Mouse (Mus musculus): Measurements from ENCODE around the gene Jun. TPM values are rescaled to one million over a fixed set of nuclear protein-coding genes. Genes with fewer than 3 reads are reported as not detected.

Gene Jun
- polyA plus RNA-seq, 1 experiment from 2014 or later: 97.6 TPM

DNA sequence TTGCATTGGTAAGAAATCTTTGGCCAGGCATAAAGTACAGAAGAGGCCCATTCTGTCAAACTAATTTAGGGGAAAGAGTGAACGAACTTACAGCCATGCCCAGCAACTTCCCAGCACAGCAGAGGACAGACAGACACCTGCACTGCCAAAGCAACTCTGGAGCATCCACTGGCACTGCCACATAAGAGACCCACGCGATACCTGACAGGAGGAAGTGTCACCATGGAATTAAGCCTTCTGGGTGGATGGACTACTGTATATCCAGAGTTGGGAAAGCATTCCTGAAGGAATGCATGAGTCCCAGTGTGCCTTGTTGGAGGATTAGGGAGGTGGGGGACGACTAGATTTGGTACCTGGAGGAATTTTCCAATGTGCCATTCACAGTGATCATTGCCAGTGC, 39.5 kb upstream of the Jun start:
- H3K27me3 ChIP-seq: peaks cover 2% of the 10 kb centered on the region; the same call in 1 of the 2 replicates
- no peak overlapping the region for H3K9ac ChIP-seq
- H3K9me3 ChIP-seq (replicated peaks): no peaks in the 10 kb centered on the region
- H3K27ac ChIP-seq: no peak overlapping the region
- no peak overlapping the region for H3K4me3 ChIP-seq
- H3K4me1 ChIP-seq: no peaks in the 10 kb centered on the region
- ATAC-seq: no peak
- 77% methylated on average over 4 of the region's 4 CpGs for WGBS
- no peaks in the 10 kb centered on the region for H3K36me3 ChIP-seq (ENCODE audit: poor library complexity, severe bottlenecking)
- H3K4me2 ChIP-seq: no peak overlapping the region

DNA sequence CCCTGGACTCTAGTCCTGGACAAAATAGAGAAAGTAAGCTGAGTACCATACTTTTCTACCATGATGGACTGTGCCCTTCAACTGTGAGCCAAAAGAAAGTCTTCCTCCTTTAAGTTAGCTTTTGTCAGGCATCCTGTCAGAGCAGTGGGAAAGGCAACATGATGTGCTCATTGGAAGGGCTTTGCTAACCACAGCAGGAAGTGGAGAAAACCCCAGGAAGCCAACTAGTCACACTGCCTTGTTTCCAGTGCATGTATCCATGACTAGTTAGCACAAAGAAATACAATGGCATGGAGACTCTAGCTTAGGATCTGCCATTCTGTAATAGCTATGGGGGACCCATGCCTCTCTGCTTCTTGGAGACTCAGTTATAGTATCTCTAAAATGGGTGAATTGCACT, 37.9 kb upstream of the Jun start:
- Histone ChIP-seq H3K9ac (no peak overlapping the region), H3K9me3 (replicated peaks) (no peaks in the 10 kb centered on the region), H3K4me1 (no peaks in the 10 kb centered on the region), H3K36me3 (ENCODE audit: poor library complexity, severe bottlenecking) (no peaks in the 10 kb centered on the region), H3K27me3 (peaks cover 2% of the 10 kb centered on the region; the same call in 1 of the 2 replicates), H3K4me2 (no peak overlapping the region), H3K27ac (no peak overlapping the region), H3K4me3 (no peak overlapping the region)
- ATAC-seq: no peak

DNA sequence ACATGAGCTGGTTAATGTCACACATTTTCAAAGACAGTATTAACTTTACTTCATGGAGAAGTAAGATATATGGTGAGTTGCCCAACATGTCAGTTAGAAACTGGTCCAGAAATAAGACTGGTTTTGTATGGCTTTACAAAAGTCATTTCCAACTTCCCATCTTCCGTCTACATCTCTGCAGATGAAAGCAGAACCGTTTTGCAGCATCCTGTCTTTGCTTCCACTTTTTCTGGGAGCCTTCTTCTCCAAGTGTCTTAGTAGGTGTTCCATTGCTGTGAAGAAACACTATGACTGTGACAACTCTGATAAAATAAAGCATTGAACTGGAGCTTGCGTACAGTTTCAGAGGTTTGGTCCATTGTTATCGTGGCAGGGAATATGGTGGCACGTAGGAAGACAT, 37.0 kb upstream of the Jun start:
- no peak overlapping the region for H3K4me3 ChIP-seq
- H3K27me3 ChIP-seq: peaks cover 2% of the 10 kb centered on the region; the same call in 1 of the 2 replicates
- ATAC-seq: no peak
- H3K4me1 ChIP-seq: no peaks in the 10 kb centered on the region
- H3K4me2 ChIP-seq: no peak overlapping the region
- WGBS: 98% methylated on average over 5 of the region's 5 CpGs
- H3K36me3 ChIP-seq (ENCODE audit: poor library complexity, severe bottlenecking): no peaks in the 10 kb centered on the region
- no peak overlapping the region for H3K27ac ChIP-seq
- no peaks in the 10 kb centered on the region for H3K9me3 ChIP-seq (replicated peaks)
- H3K9ac ChIP-seq: no peak overlapping the region

DNA sequence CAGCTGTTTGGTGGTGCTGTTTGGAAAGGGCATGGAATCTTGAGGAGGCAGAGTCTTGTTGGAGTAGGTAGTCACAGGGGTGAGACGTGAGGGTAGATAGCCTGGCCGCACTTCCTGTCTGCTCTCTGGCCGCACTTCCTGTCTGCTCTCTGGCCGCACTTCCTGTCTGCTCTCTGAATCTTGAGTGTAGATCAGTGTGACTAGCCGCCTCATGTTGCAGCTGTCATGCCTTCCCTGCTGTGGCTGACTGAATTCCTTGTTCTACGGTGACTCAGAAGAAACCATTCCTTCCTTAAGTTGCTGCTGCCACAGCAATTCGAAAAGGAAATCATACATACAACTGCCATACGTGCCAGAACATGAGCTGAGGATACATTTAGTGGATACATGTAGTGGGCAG, 31.9 kb upstream of the Jun start:
- WGBS: 91% methylated on average over 8 of the region's 8 CpGs
- H3K4me3 ChIP-seq: no peak overlapping the region
- no peak overlapping the region for H3K4me2 ChIP-seq

DNA sequence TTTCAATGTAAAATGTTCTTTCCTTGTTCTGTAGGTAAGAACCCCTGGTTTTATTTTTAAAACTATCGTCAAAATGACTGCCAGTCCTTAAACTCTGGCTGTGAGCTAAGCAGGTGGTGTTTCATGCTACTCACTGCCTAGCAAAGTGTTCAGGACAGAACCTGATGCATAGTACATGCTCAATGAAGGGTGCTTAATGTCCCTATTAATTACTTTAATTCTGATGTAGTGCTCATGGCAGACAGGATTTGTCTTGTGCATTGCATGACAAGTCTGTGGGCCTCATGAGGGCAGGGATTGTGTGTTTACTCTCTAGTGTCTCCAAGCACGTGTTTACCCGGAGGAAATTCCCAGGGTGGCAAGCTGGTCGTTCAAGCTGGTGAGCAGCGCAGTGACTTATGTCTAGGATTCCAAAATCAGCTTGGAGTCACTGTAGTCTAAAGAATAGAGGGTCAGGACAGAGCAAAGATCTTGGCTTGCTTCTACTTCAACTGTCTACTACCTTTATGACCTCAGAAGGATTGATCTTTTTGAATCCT, 31.2 kb upstream of the Jun start:
- no peaks in the 10 kb centered on the region for H3K9me3 ChIP-seq (replicated peaks)
- WGBS: 33% methylated on average over 5 of the region's 5 CpGs
- peaks cover 4% of the 10 kb centered on the region for H3K27me3 ChIP-seq
- H3K9ac ChIP-seq: no peak overlapping the region
- peaks cover 27% of the 10 kb centered on the region for H3K4me1 ChIP-seq
- no peak overlapping the region for H3K4me3 ChIP-seq
- peak overlapping the region; percentile 41; the same call in 1 of the 2 replicates for H3K27ac ChIP-seq
- no peaks in the 10 kb centered on the region for H3K36me3 ChIP-seq (ENCODE audit: poor library complexity, severe bottlenecking)
- ATAC-seq: peak; percentile 62; the same call in 1 of the 2 replicates
- no peak overlapping the region for H3K4me2 ChIP-seq

More for the DNA sequence above, 31.9 kb upstream of the Jun start:
- Histone ChIP-seq H3K36me3 (ENCODE audit: poor library complexity, severe bottlenecking) (no peaks in the 10 kb centered on the region), H3K9me3 (replicated peaks) (no peaks in the 10 kb centered on the region), H3K27ac (no peak overlapping the region), H3K27me3 (peaks cover 4% of the 10 kb centered on the region), H3K4me1 (peaks cover 20% of the 10 kb centered on the region), H3K9ac (no peak overlapping the region)
- ATAC-seq: no peak

GRCm38 (mm10) chr4:95082481-95083088, 30.6 kb upstream of the Jun start:
- 43% methylated on average over 4 of the region's 4 CpGs for WGBS
- Histone ChIP-seq H3K27me3 (peaks cover 4% of the 10 kb centered on the region), H3K27ac (peak overlapping the region; percentile 41; the same call in 1 of the 2 replicates), H3K36me3 (ENCODE audit: poor library complexity, severe bottlenecking) (no peaks in the 10 kb centered on the region), H3K4me2 (no peak overlapping the region), H3K9me3 (replicated peaks) (no peaks in the 10 kb centered on the region), H3K4me1 (peaks cover 34% of the 10 kb centered on the region), H3K4me3 (no peak overlapping the region), H3K9ac (no peak overlapping the region)
- peak; percentile 59; the same call in 1 of the 2 replicates for ATAC-seq

- Histone ChIP-seq H3K9ac (no peak overlapping the region), H3K36me3 (ENCODE audit: poor library complexity, severe bottlenecking) (no peaks in the 10 kb centered on the region), H3K4me2 (no peak overlapping the region), H3K27me3 (peaks cover 4% of the 10 kb centered on the region), H3K4me3 (no peak overlapping the region), H3K27ac (no peak overlapping the region), H3K9me3 (replicated peaks) (no peaks in the 10 kb centered on the region), H3K4me1 (peaks cover 36% of the 10 kb centered on the region)
- WGBS: 80% methylated on average over 8 of the region's 8 CpGs
- no peak for ATAC-seq
Observed at GRCm38 (mm10) chr4:95081632-95082031, 29.6 kb upstream of the Jun start.

GRCm38 (mm10) chr4:95078625-95079024, 26.6 kb upstream of the Jun start:
- H3K36me3 ChIP-seq (ENCODE audit: poor library complexity, severe bottlenecking): no peaks in the 10 kb centered on the region
- peak; percentile 34; the same call in 1 of the 2 replicates for ATAC-seq

GRCm38 (mm10) chr4:95076279-95076678, 24.3 kb upstream of the Jun start:
- Histone ChIP-seq H3K4me1 (peaks cover 20% of the 10 kb centered on the region), H3K4me3 (no peak overlapping the region), H3K4me2 (no peak overlapping the region), H3K36me3 (ENCODE audit: poor library complexity, severe bottlenecking) (no peaks in the 10 kb centered on the region), H3K9ac (no peak overlapping the region), H3K9me3 (replicated peaks) (no peaks in the 10 kb centered on the region), H3K27ac (no peak overlapping the region), H3K27me3 (no peaks in the 10 kb centered on the region; the same call in 1 of the 2 replicates)
- ATAC-seq: no peak
- 67% methylated on average over 14 of the region's 14 CpGs for WGBS

More at GRCm38 (mm10) chr4:95078625-95079024, 26.6 kb upstream of the Jun start:
- Histone ChIP-seq H3K9ac (no peak overlapping the region), H3K9me3 (replicated peaks) (no peaks in the 10 kb centered on the region), H3K4me3 (no peak overlapping the region), H3K4me2 (no peak overlapping the region), H3K27ac (no peak overlapping the region), H3K27me3 (peaks cover 4% of the 10 kb centered on the region), H3K4me1 (peaks cover 36% of the 10 kb centered on the region)
- 32% methylated on average over 8 of the region's 8 CpGs for WGBS

- Histone ChIP-seq H3K36me3 (ENCODE audit: poor library complexity, severe bottlenecking) (no peaks in the 10 kb centered on the region), H3K27me3 (no peaks in the 10 kb centered on the region; the same call in 1 of the 2 replicates), H3K9ac (no peak overlapping the region), H3K4me1 (peaks cover 20% of the 10 kb centered on the region), H3K4me3 (no peak overlapping the region), H3K4me2 (no peak overlapping the region), H3K27ac (no peak overlapping the region), H3K9me3 (replicated peaks) (no peaks in the 10 kb centered on the region)
- ATAC-seq: no peak
- 94% methylated on average over 17 of the region's 17 CpGs for WGBS
Observed at GRCm38 (mm10) chr4:95075591-95076002, 23.6 kb upstream of the Jun start.

GRCm38 (mm10) chr4:95074319-95074718, 22.3 kb upstream of the Jun start:
- Histone ChIP-seq H3K27ac (no peak overlapping the region), H3K9me3 (replicated peaks) (no peaks in the 10 kb centered on the region), H3K4me3 (no peak overlapping the region), H3K4me1 (peaks cover 19% of the 10 kb centered on the region), H3K4me2 (no peak overlapping the region), H3K27me3 (no peaks in the 10 kb centered on the region; the same call in 1 of the 2 replicates), H3K9ac (no peak overlapping the region), H3K36me3 (ENCODE audit: poor library complexity, severe bottlenecking) (no peaks in the 10 kb centered on the region)
- ATAC-seq: no peak
- WGBS: 89% methylated on average over 6 of the region's 6 CpGs

DNA sequence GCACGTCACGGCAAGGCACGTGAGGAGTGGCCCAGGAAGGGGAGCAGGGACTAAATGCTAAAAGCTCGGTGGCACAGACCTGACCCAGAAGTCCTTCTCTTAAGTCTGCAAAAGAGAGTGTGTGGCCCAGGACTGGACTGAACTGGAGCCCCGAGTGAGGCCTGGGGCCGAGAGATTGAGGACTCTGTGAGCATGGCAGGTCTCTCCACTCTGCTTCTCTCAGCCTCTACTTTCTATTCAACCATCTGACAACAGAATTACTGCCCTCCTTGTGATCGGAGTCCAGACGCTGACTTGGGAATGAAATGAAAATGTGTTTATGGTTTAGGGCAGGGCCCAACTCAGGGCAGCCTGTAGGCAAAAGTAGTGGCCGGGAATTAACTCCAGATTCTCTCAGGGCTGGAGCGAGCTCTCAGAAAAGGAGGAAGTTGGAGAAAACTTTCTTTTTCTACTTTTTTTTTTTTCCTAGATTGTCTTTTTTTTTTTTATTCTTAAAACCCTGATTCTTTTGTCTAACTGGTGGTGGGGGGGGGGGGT, 21.3 kb upstream of the Jun start:
- ATAC-seq: no peak
- Histone ChIP-seq H3K4me2 (no peak overlapping the region), H3K27ac (no peak overlapping the region), H3K36me3 (ENCODE audit: poor library complexity, severe bottlenecking) (no peaks in the 10 kb centered on the region), H3K9ac (no peak overlapping the region), H3K4me3 (no peak overlapping the region), H3K4me1 (peaks cover 9% of the 10 kb centered on the region; the same call in 1 of the 2 replicates), H3K9me3 (replicated peaks) (no peaks in the 10 kb centered on the region), H3K27me3 (no peaks in the 10 kb centered on the region)
- 75% methylated on average over 10 of the region's 10 CpGs for WGBS

Data from forebrain, embryonic 13.5 days (tissue).